Mouse (Mus musculus) CH12.LX (cell line): ENCODE measurements at regions not wholly inside any gene's neighbourhood (a gene's known extent, or its start where the extent isn't known, plus 50 kb on each side); places are given as distances from the start of the nearest gene placed in this dataset.

Experiments
- DNase-seq: peaks from one replicate; pipeline ENCODE4 v3.0.0-alpha.2; 2013; ENCODE audit errors: extremely low read depth
- H3K27ac ChIP-seq: 2 replicates; pipeline ENCODE4 v1.5.1; 2012; ENCODE audit warnings: low read depth, mild to moderate bottlenecking, control low read depth, moderate library complexity; ENCODE audit not compliant: insufficient read depth
- H3K27me3 ChIP-seq: replicated peaks from 2 replicates; pipeline ENCODE3; 2012; ENCODE audit warnings: inconsistent platforms
- H3K36me3 ChIP-seq, 2 experiments: replicated peaks in 1 of 2; 2 replicates each; pipeline versions ENCODE3 to v1.6.1; 2012; ENCODE audit warnings: inconsistent platforms in 1 of 2, low read length in 1 of 2, mild to moderate bottlenecking in 1 of 2, mixed read lengths in 1 of 2, moderate library complexity in 1 of 2; ENCODE audit not compliant: control insufficient read depth in 1 of 2, insufficient read depth in 1 of 2
- H3K4me1 ChIP-seq, 2 experiments: 2 replicates each; pipeline ENCODE4 v1.6.1; 2012; ENCODE audit warnings: inconsistent platforms in 1 of 2, moderate library complexity in 1 of 2; ENCODE audit not compliant: insufficient read depth in 2 of 2, control insufficient read depth in 1 of 2
- H3K4me2 ChIP-seq: 2 replicates; pipeline ENCODE4 v1.6.1; 2012; ENCODE audit warnings: low read depth, mild to moderate bottlenecking, control low read depth; ENCODE audit not compliant: poor library complexity, insufficient read depth, severe bottlenecking
- H3K4me3 ChIP-seq, 3 experiments: fragments of 150-350 bp in 1 of 3; sonication (generic) in 1 of 3; replicated peaks in 1 of 3; 2 replicates each; pipeline versions ENCODE3 to v1.5.1; 2011 to 2012; ENCODE audit warnings: low read depth in 2 of 3, low read length in 2 of 3, mild to moderate bottlenecking in 2 of 3, moderate library complexity in 2 of 3, control low read depth in 1 of 3, improper control_type of control experiment in 1 of 3, inconsistent platforms in 1 of 3, mixed read lengths in 1 of 3; ENCODE audit not compliant: poor library complexity in 1 of 3
- H3K79me2 ChIP-seq: replicated peaks from 2 replicates; pipeline ENCODE4 v1.6.1; 2012; ENCODE audit warnings: mild to moderate bottlenecking, moderate library complexity; ENCODE audit not compliant: control insufficient read depth, poor library complexity, insufficient read depth, severe bottlenecking; ENCODE audit errors: extremely low read depth
- H3K9ac ChIP-seq: 2 replicates; pipeline ENCODE4 v1.6.1; 2012; ENCODE audit warnings: low read depth, mild to moderate bottlenecking, control low read depth, moderate library complexity; ENCODE audit not compliant: insufficient read depth
- H3K9me3 ChIP-seq: replicated peaks from 2 replicates; pipeline ENCODE3; 2012; ENCODE audit warnings: low read length, inconsistent platforms, mixed read lengths
- CHD1 ChIP-seq: IDR thresholded peaks from 2 replicates; pipeline ENCODE4 v1.6.1; 2012; ENCODE audit warnings: low read depth, low read length, improper control_type of control experiment, inconsistent platforms
- CTCF ChIP-seq, 2 experiments: IDR thresholded peaks in 1 of 2; conservative IDR thresholded peaks in 1 of 2; 2 replicates each; pipeline ENCODE4 v1.5.1; 2011 to 2012; ENCODE audit warnings: low read depth in 2 of 2, low read length in 2 of 2, improper control_type of control experiment in 1 of 2, inconsistent platforms in 1 of 2, mild to moderate bottlenecking in 1 of 2, moderate library complexity in 1 of 2
- E2F4 ChIP-seq: IDR thresholded peaks from 2 replicates; pipeline ENCODE4 v1.6.1; 2011; ENCODE audit warnings: low read depth, low read length, improper control_type of control experiment; ENCODE audit not compliant: insufficient replicate concordance
- ELF1 ChIP-seq: IDR thresholded peaks from 2 replicates; pipeline ENCODE4 v1.6.1; 2014; ENCODE audit warnings: low read depth, mild to moderate bottlenecking, inconsistent platforms, low read length, improper control_type of control experiment
- HCFC1 ChIP-seq: IDR thresholded peaks from 2 replicates; pipeline ENCODE4 v1.6.1; 2012; ENCODE audit warnings: low read depth, mild to moderate bottlenecking, inconsistent platforms, low read length, improper control_type of control experiment
- IRF4 ChIP-seq: IDR thresholded peaks from 2 replicates; pipeline ENCODE4 v1.6.1; 2014; ENCODE audit warnings: low read depth, mild to moderate bottlenecking, inconsistent platforms, low read length, improper control_type of control experiment
- JUN ChIP-seq: IDR thresholded peaks from 2 replicates; pipeline ENCODE4 v1.6.1; 2011; ENCODE audit warnings: low read depth, mild to moderate bottlenecking, low read length, improper control_type of control experiment, moderate library complexity; ENCODE audit not compliant: insufficient read depth
- JUND ChIP-seq: conservative IDR thresholded peaks from 2 replicates; pipeline ENCODE4 v1.6.1; 2011; ENCODE audit warnings: low read depth, low read length, improper control_type of control experiment
- KAT2A ChIP-seq: IDR thresholded peaks from 2 replicates; pipeline ENCODE4 v1.6.1; 2012; ENCODE audit warnings: low read length, improper control_type of control experiment, inconsistent platforms; ENCODE audit not compliant: insufficient replicate concordance
- MXI1 ChIP-seq: IDR thresholded peaks from 2 replicates; pipeline ENCODE4 v1.6.1; 2011; ENCODE audit warnings: mild to moderate bottlenecking, low read depth, low read length, improper control_type of control experiment
- NRF1 ChIP-seq: IDR thresholded peaks from 2 replicates; pipeline ENCODE4 v1.6.1; 2014; ENCODE audit warnings: low read depth, mild to moderate bottlenecking, inconsistent platforms, low read length, improper control_type of control experiment, moderate library complexity
- POLR2A ChIP-seq: IDR thresholded peaks from 2 replicates; pipeline ENCODE4 v1.6.1; 2011; ENCODE audit warnings: low read depth, mild to moderate bottlenecking, improper control_type of control experiment, low read length
- RAD21 ChIP-seq: IDR thresholded peaks from 2 replicates; pipeline ENCODE4 v1.6.1; 2011; ENCODE audit warnings: low read depth, mild to moderate bottlenecking, low read length, improper control_type of control experiment, moderate library complexity
- RCOR1 ChIP-seq: conservative IDR thresholded peaks from 2 replicates; pipeline ENCODE4 v1.6.1; 2012; ENCODE audit warnings: low read depth, mild to moderate bottlenecking, inconsistent platforms, low read length, improper control_type of control experiment
- TCF12 ChIP-seq: IDR thresholded peaks from 2 replicates; pipeline ENCODE4 v1.6.1; 2014; ENCODE audit warnings: low read depth, mild to moderate bottlenecking, inconsistent platforms, low read length, improper control_type of control experiment
- ZC3H11A ChIP-seq: IDR thresholded peaks from 2 replicates; pipeline ENCODE4 v1.6.1; 2012; ENCODE audit warnings: low read depth, mild to moderate bottlenecking, inconsistent platforms, low read length, improper control_type of control experiment
- ZKSCAN1 ChIP-seq: IDR thresholded peaks from 2 replicates; pipeline ENCODE4 v1.6.1; 2012; ENCODE audit warnings: low read depth, inconsistent platforms, low read length, improper control_type of control experiment, borderline replicate concordance
- dilution Hi-C: fragments of 300-500 bp; cut with MboI; formaldehyde crosslinking; loops from 2 replicates; pipeline ENCODE4 v1.14.3; 2020; ENCODE audit warnings: low sequenced_read_pairs; ENCODE audit not compliant: extremely low pct_unique_long_range_greater_than_20kb, extremely low pct_ligation_motif_present
- in situ Hi-C: fragments of 300-500 bp; cut with MboI; formaldehyde crosslinking; loops from 3 replicates; pipeline ENCODE4 v1.14.3; 2019; ENCODE audit warnings: low sequenced_read_pairs, low pct_ligation_motif_present, low pct_unique_long_range_greater_than_20kb, mixed read lengths

DNA sequence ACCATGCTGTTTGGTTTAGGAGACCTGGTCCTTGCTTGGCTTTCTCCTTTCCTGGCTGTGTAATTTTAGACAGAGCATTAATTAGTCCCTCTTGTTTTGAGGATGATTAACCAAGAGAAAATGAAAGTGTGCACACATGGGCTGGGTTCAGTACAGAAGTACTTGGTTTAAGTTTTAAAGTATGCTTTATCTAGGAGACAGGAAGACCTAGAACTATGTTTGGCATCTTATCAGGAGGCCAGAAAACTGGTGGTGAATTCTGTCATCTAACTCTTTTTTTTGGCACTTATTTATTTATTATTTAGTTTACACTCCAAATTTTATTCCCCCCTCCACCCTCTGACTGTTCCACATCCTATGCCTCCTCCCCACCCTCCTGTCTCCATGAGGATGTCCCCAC lies 86.6 kb upstream of the Tprg start:
- no peak overlapping the region for H3K27ac ChIP-seq

DNA sequence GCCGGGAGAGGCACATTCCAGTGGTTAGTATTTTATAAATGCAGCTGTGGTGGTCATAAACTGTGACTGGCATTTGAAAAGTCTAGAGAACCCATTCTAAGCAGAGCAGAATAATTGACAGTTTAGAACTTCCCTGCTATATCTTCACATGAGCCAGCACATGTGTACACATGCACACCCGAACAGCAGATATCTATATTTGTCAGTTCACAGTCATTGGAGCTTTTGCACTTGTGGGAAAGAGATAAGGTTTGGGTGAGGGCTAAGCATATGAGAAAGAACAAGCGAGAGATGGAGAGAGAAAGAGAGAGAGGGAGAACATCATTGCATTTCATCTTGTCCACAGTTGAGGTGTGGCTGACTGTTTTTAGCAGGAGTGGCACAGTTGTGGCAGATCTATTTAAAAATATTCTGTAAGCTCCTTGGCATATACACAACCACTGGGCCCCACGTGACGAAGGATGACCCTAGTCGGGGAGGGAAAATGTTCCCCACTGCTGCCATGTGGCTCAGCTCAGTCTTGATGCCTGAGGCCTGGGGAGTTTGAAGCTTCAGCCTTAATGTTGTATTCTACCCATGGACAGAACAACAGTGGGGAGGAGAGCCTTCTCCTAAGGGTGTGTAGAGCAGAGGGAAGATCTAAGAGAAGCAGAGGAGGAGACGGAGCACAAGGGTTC lies 85.4 kb upstream of the Tprg start:
- DNase-seq: no peak
- H3K4me2 ChIP-seq: no peak overlapping the region
- H3K9ac ChIP-seq: no peak overlapping the region
- H3K27me3 ChIP-seq: no peaks in the 10 kb centered on the region
- no peak overlapping the region for H3K4me3 ChIP-seq
- TF ChIP-seq HCFC1 (no peak), CHD1 (no peak), JUND (no peak), TCF12 (no peak)
- no peaks in the 10 kb centered on the region for H3K9me3 ChIP-seq
- dilution Hi-C loops (no loop called here), in situ Hi-C loops (no loop called here)
- no peaks in the 10 kb centered on the region for H3K79me2 ChIP-seq
- no peaks in the 10 kb centered on the region for H3K4me1 ChIP-seq
- H3K27ac ChIP-seq: no peak overlapping the region
- H3K36me3 ChIP-seq: no peaks in the 10 kb centered on the region

More for the DNA sequence above, 86.6 kb upstream of the Tprg start:
- Histone ChIP-seq H3K4me3 (no peak overlapping the region), H3K9me3 (no peaks in the 10 kb centered on the region), H3K27me3 (no peaks in the 10 kb centered on the region), H3K79me2 (no peaks in the 10 kb centered on the region)
- dilution Hi-C loops: no loop called here
- DNase-seq: no peak
- in situ Hi-C loops: no loop called here
- no peak for TF ChIP-seq CHD1
- no peak for TF ChIP-seq POLR2A
- TF ChIP-seq RAD21: no peak
- no peak for TF ChIP-seq RCOR1
- no peak for TF ChIP-seq ELF1
- TF ChIP-seq ZC3H11A: no peak
- no peak for TF ChIP-seq ZKSCAN1
- TF ChIP-seq KAT2A: no peak
- no peak for TF ChIP-seq IRF4
- TF ChIP-seq E2F4: no peak
- TF ChIP-seq NRF1: no peak
- no peak for TF ChIP-seq CTCF (conservative IDR thresholded peaks at IDR 0.05 in 1 of 2, IDR thresholded peaks at IDR 0.05 in 1 of 2; ENCODE audit: low read depth in 2 of 2, low read length in 2 of 2)
- TF ChIP-seq JUN: no peak
- no peak for TF ChIP-seq MXI1
- TF ChIP-seq, all 38 proteins: peak for 0
- H3K9ac ChIP-seq: no peak overlapping the region
- no peaks in the 10 kb centered on the region for H3K4me1 ChIP-seq
- no peaks in the 10 kb centered on the region for H3K36me3 ChIP-seq
- H3K4me2 ChIP-seq: no peak overlapping the region
